Comparison of ENCODE assay signal across 8 mouse cellular contexts in genomic region chr9:107625351-107626128, GRCm38 (mm10). TPM values are rescaled to one million over a fixed set of nuclear protein-coding genes. Genes with fewer than 3 reads are reported as not detected.
A peak's percentile ranks its signal among the peaks of the same experiment; 100 is the strongest.
DNase-seq lines count a peak whose midpoint lies in the region; ATAC-seq and TF ChIP-seq lines count a peak whose summit lies in the region.

No protein-coding gene starts in this region.

- peaks cover 9% of the 10 kb centered on the region for H3K4me1 ChIP-seq in cortical plate, adult 2 months (ENCODE audit: control insufficient read depth, insufficient read depth, low read length)
- H3K4me1 ChIP-seq in hindbrain, embryonic 14.5 days (replicated peaks; ENCODE audit: control insufficient read depth, insufficient read depth, low read length): peaks cover 49% of the 10 kb centered on the region
- H3K4me1 ChIP-seq in midbrain, postnatal 0 days (ENCODE audit: insufficient read depth, low read length): peaks cover 36% of the 10 kb centered on the region

- H3K9me3 ChIP-seq in hindbrain, embryonic 14.5 days (ENCODE audit: control insufficient read depth, low read length): no peaks in the 10 kb centered on the region
- no peaks in the 10 kb centered on the region for H3K9me3 ChIP-seq in midbrain, postnatal 0 days (ENCODE audit: low read length)

- peak; percentile 25 for TF ChIP-seq CTCF in left cerebral cortex, adult 2 months (IDR thresholded peaks at IDR 0.05)
- TF ChIP-seq CTCF in cortical plate, adult 2 months (IDR thresholded peaks at IDR 0.05; ENCODE audit: extremely low read depth, insufficient read depth, low read length): 0 out of 2 replicates have a peak, but pooled peaks have one; percentile 17
- peak; percentile 69 for TF ChIP-seq CTCF in midbrain, postnatal 0 days (IDR thresholded peaks at IDR 0.05)

- H3K4me2 ChIP-seq in hindbrain, embryonic 14.5 days (replicated peaks): peak overlapping the region; percentile 98; the same call in 1 of the 2 replicates
- no peak overlapping the region for H3K4me2 ChIP-seq in midbrain, postnatal 0 days (ENCODE audit: low read depth, low read length, poor library complexity, severe bottlenecking)

- peak overlapping the region; percentile 56 for H3K27ac ChIP-seq in left cerebral cortex, adult 2 months
- H3K27ac ChIP-seq in cortical plate, adult 2 months (ENCODE audit: insufficient read depth, low read length): peak overlapping the region; percentile 42; the same call in 1 of the 2 replicates
- H3K27ac ChIP-seq in hindbrain, embryonic 14.5 days: peak overlapping the region; percentile 93
- H3K27ac ChIP-seq in midbrain, postnatal 0 days (ENCODE audit: low read depth, low read length): peak overlapping the region; percentile 95

- no peak overlapping the region for H3K9ac ChIP-seq in hindbrain, embryonic 14.5 days
- no peak overlapping the region for H3K9ac ChIP-seq in midbrain, postnatal 0 days (replicated peaks; ENCODE audit: low read length, poor library complexity, severe bottlenecking)

- intact Hi-C loops in left cerebral cortex, adult 2 months (cut with DNase I): loop anchor here (1.0 kb wide), 1 partner anchor 19 kb away; no protein-coding TSS in a partner anchor
- intact Hi-C loops in left cerebral cortex, postnatal 25 days (cut with DNase I): loop anchor here (1.0 kb wide), 1 partner anchor 19 kb away; no protein-coding TSS in a partner anchor

- no peak overlapping the region for H3K4me3 ChIP-seq in left cerebral cortex, adult 2 months
- no peak overlapping the region for H3K4me3 ChIP-seq in cortical plate, adult 2 months (ENCODE audit: insufficient read depth, low read length)
- no peak overlapping the region for H3K4me3 ChIP-seq in hindbrain, embryonic 14.5 days (replicated peaks; ENCODE audit: low read length)
- H3K4me3 ChIP-seq in midbrain, postnatal 0 days (ENCODE audit: low read depth, low read length): no peak overlapping the region

- no peak for DNase-seq in left cerebral cortex, adult 2 months (ENCODE audit: extremely low spot score in 1 of 2, low spot score in 2 of 2)
- no peak for DNase-seq in left cerebral cortex, postnatal 25 days (ENCODE audit: low spot score in 2 of 2)
- DNase-seq in hindbrain, embryonic 14.5 days (ENCODE audit: low spot score): no peak
- DNase-seq in midbrain, postnatal 0 days (ENCODE audit: low spot score): no peak
- no peak for DNase-seq in adipocyte (ENCODE audit: low spot score)
- no peak for DNase-seq in cerebellum, adult 11 months
- no peak for DNase-seq in embryo, embryonic 10.5 days (ENCODE audit: low spot score)

- H3K36me3 ChIP-seq in hindbrain, embryonic 14.5 days (replicated peaks; ENCODE audit: control insufficient read depth, insufficient read depth): peaks cover 20% of the 10 kb centered on the region; the same call in 1 of the 2 replicates
- peaks cover 13% of the 10 kb centered on the region; the same call in 1 of the 2 replicates for H3K36me3 ChIP-seq in midbrain, postnatal 0 days (ENCODE audit: insufficient read depth, low read length)

- 87% methylated on average over 12 of the region's 12 CpGs for WGBS in hindbrain, embryonic 14.5 days
- 85% methylated on average over 12 of the region's 12 CpGs for WGBS in midbrain, postnatal 0 days

- no peaks in the 10 kb centered on the region for H3K27me3 ChIP-seq in hindbrain, embryonic 14.5 days (ENCODE audit: control insufficient read depth, insufficient read depth, low read length)
- H3K27me3 ChIP-seq in midbrain, postnatal 0 days (ENCODE audit: insufficient read depth, low read length): no peaks in the 10 kb centered on the region

- no peak for TF ChIP-seq POLR2A in cortical plate, adult 2 months (IDR thresholded peaks at IDR 0.05; ENCODE audit: extremely low read depth, insufficient read depth, low read length)

- ATAC-seq in hindbrain, embryonic 14.5 days (ENCODE audit: low FRiP score): no peak
- ATAC-seq in midbrain, postnatal 0 days (ENCODE audit: low FRiP score): no peak

RNA-seq across cellular contexts. Expression of gene Gnai2, which starts 9.6 kb away (rescaled TPM):
- 100 to 1,000 TPM; 201 to 213 TPM for total RNA-seq in left cerebral cortex, adult 2 months (2021)
- total RNA-seq in left cerebral cortex, postnatal 25 days (2021): 100 to 1,000 TPM; 214 to 221 TPM
- polyA plus RNA-seq in cortical plate, adult 2 months (2012; rRNA removed): 283 and 286 TPM in 2 replicates
- polyA plus RNA-seq in hindbrain, embryonic 14.5 days (2014; fragmentation: Nextera tagmentation; extraction: Ambion mirVana): 282 and 291 TPM in 2 replicates
- 224 and 241 TPM in 2 replicates for total RNA-seq in midbrain, postnatal 0 days (2014; rRNA removed)
- polyA plus RNA-seq in midbrain, postnatal 0 days (2015; fragmentation: Nextera tagmentation; extraction: Ambion mirVana): 260 and 264 TPM in 2 replicates

RNA-seq across cellular contexts. Expression of gene Sema3b, which starts 16.5 kb away (rescaled TPM):
- total RNA-seq in left cerebral cortex, adult 2 months (2021): 1 to 10 TPM; 3.3 to 4.1 TPM
- total RNA-seq in left cerebral cortex, postnatal 25 days (2021): 1 to 10 TPM; 3.4 to 3.5 TPM
- 2.4 and 4.3 TPM in 2 replicates for polyA plus RNA-seq in cortical plate, adult 2 months (2012; rRNA removed)
- polyA plus RNA-seq in hindbrain, embryonic 14.5 days (2014; fragmentation: Nextera tagmentation; extraction: Ambion mirVana): 4.2 and 4.5 TPM in 2 replicates
- 5.7 and 16.7 TPM in 2 replicates for total RNA-seq in midbrain, postnatal 0 days (2014; rRNA removed)
- polyA plus RNA-seq in midbrain, postnatal 0 days (2015; fragmentation: Nextera tagmentation; extraction: Ambion mirVana): 4.0 and 5.1 TPM in 2 replicates

RNA-seq across cellular contexts. Expression of gene Ifrd2, which starts 38.1 kb away (rescaled TPM):
- total RNA-seq in left cerebral cortex, adult 2 months (2021): 10 to 100 TPM; 10.5 to 10.9 TPM
- total RNA-seq in left cerebral cortex, postnatal 25 days (2021): 10 to 100 TPM; 11.1 to 13.3 TPM
- polyA plus RNA-seq in cortical plate, adult 2 months (2012; rRNA removed): 16.3 and 18.6 TPM in 2 replicates
- polyA plus RNA-seq in hindbrain, embryonic 14.5 days (2014; fragmentation: Nextera tagmentation; extraction: Ambion mirVana): 11.2 and 16.5 TPM in 2 replicates
- total RNA-seq in midbrain, postnatal 0 days (2014; rRNA removed): 8.4 and 8.9 TPM in 2 replicates
- 6.5 and 7.5 TPM in 2 replicates for polyA plus RNA-seq in midbrain, postnatal 0 days (2015; fragmentation: Nextera tagmentation; extraction: Ambion mirVana)

RNA-seq across cellular contexts. Expression of gene Slc38a3, which starts 43.8 kb away (rescaled TPM):
- total RNA-seq in left cerebral cortex, adult 2 months (2021): 10 to 100 TPM; 74.7 to 76.2 TPM
- 10 to 100 TPM; 69.9 to 81.4 TPM for total RNA-seq in left cerebral cortex, postnatal 25 days (2021)
- 134 and 156 TPM in 2 replicates for polyA plus RNA-seq in cortical plate, adult 2 months (2012; rRNA removed)
- 48.3 and 48.5 TPM in 2 replicates for polyA plus RNA-seq in hindbrain, embryonic 14.5 days (2014; fragmentation: Nextera tagmentation; extraction: Ambion mirVana)
- 70.0 and 94.5 TPM in 2 replicates for total RNA-seq in midbrain, postnatal 0 days (2014; rRNA removed)
- 37.6 and 44.6 TPM in 2 replicates for polyA plus RNA-seq in midbrain, postnatal 0 days (2015; fragmentation: Nextera tagmentation; extraction: Ambion mirVana)

RNA-seq across cellular contexts. Expression of gene Hyal3, which starts 44.9 kb away (rescaled TPM):
- 1 to 10 TPM in 1 of 2 experiments, under 1 TPM in 1; 0.97 to 1.2 TPM for total RNA-seq in left cerebral cortex, adult 2 months (2021)
- 1 to 10 TPM in 1 of 2 experiments, under 1 TPM in 1; 0.96 to 1.1 TPM for total RNA-seq in left cerebral cortex, postnatal 25 days (2021)
- polyA plus RNA-seq in cortical plate, adult 2 months (2012; rRNA removed): 0.44 and 0.48 TPM in 2 replicates
- polyA plus RNA-seq in hindbrain, embryonic 14.5 days (2014; fragmentation: Nextera tagmentation; extraction: Ambion mirVana): 0.96 and 1.2 TPM in 2 replicates
- 1.1 and 4.3 TPM in 2 replicates for total RNA-seq in midbrain, postnatal 0 days (2014; rRNA removed)
- 1.8 and 2.2 TPM in 2 replicates for polyA plus RNA-seq in midbrain, postnatal 0 days (2015; fragmentation: Nextera tagmentation; extraction: Ambion mirVana)

Comparison
In these comparisons a context has a peak if more than half of its experiments do, and no peak if none do; other contexts are left out.
1. H3K27ac ChIP-seq: peak in every context shown above with its lines; median percentile 95 in midbrain, postnatal 0 days; 93 in hindbrain, embryonic 14.5 days; 56 in left cerebral cortex, adult 2 months; 42 in cortical plate, adult 2 months.
2. CTCF ChIP-seq: peak in every context shown above with its lines; median percentile 69 in midbrain, postnatal 0 days; 25 in left cerebral cortex, adult 2 months; 17 in cortical plate, adult 2 months.